ENCODE assay signal across 23 mouse cellular contexts in genomic region chr1:127307361-127307760, GRCm38 (mm10).
DNase-seq lines count a peak whose midpoint lies in the region; ATAC-seq and TF ChIP-seq lines count a peak whose summit lies in the region.
"Had no signal": no experiment of that assay in that cellular context is flagged by ENCODE, and none has a peak within 500 bp of the region (broad histone marks: within the 10 kb centered on the region; RNA-seq: fewer than 3 reads in every experiment).

No protein-coding gene starts in this region.

- no peaks in the 10 kb centered on the region for H3K9me3 ChIP-seq in kidney, embryonic 14.5 days (ENCODE audit: control insufficient read depth, low read length)
- no peaks in the 10 kb centered on the region for H3K9me3 ChIP-seq in kidney, postnatal 0 days (replicated peaks; ENCODE audit: low read length)
- H3K9me3 ChIP-seq: forebrain, embryonic 10.5 days; forebrain, embryonic 13.5 days; heart, embryonic 12.5 days; heart, embryonic 15.5 days; hindbrain, embryonic 15.5 days had no signal

- H3K27ac ChIP-seq in kidney, embryonic 14.5 days (ENCODE audit: low read depth, low read length) = peak overlapping the region; percentile 57; the same call in 1 of the 2 replicates
- no peak overlapping the region for H3K27ac ChIP-seq in kidney, postnatal 0 days
- H3K27ac ChIP-seq in thymus, adult 2 months (ENCODE audit: control insufficient read depth, insufficient read depth, low read length) = peak overlapping the region; percentile 16; the same call in 1 of the 2 replicates
- H3K27ac ChIP-seq: forebrain, embryonic 10.5 days; forebrain, embryonic 13.5 days; heart, embryonic 15.5 days; hindbrain, embryonic 15.5 days had no signal

- H3K36me3 ChIP-seq in kidney, embryonic 14.5 days (ENCODE audit: control insufficient read depth, insufficient read depth, low read length) = no peaks in the 10 kb centered on the region; the same call in 1 of the 2 replicates
- no peaks in the 10 kb centered on the region for H3K36me3 ChIP-seq in kidney, postnatal 0 days (ENCODE audit: insufficient read depth, low read length)
- H3K36me3 ChIP-seq in thymus, adult 2 months (ENCODE audit: control insufficient read depth, insufficient read depth, low read length) = no peaks in the 10 kb centered on the region
- H3K36me3 ChIP-seq: hindbrain, embryonic 15.5 days had no signal

- no peak overlapping the region for H3K9ac ChIP-seq in kidney, embryonic 14.5 days (ENCODE audit: low read depth, low read length)
- no peak overlapping the region for H3K9ac ChIP-seq in kidney, postnatal 0 days (ENCODE audit: low read depth, low read length)
- H3K9ac ChIP-seq: forebrain, embryonic 13.5 days; heart, embryonic 12.5 days; heart, embryonic 15.5 days; hindbrain, embryonic 15.5 days had no signal

- no peak for ATAC-seq in kidney, embryonic 14.5 days (ENCODE audit: low FRiP score, low TSS enrichment)
- ATAC-seq in kidney, postnatal 0 days (replicated peaks; ENCODE audit: low FRiP score, low read depth) = no peak
- ATAC-seq: activated CD4-positive, CD25-positive, alpha-beta regulatory T cell, adult 4 months; CD4-positive, CD25-positive, alpha-beta regulatory T cell, adult 4 months; forebrain, embryonic 13.5 days; forebrain, embryonic 16.5 days had no signal

- 58% methylated on average over 4 of the region's 4 CpGs for WGBS in kidney, embryonic 14.5 days
- 54% methylated on average over 4 of the region's 4 CpGs for WGBS in kidney, postnatal 0 days
- 97% methylated on average over 4 of the region's 4 CpGs for WGBS in thymus, adult 2 months

- no peak for TF ChIP-seq CTCF in kidney, postnatal 0 days (IDR thresholded peaks at IDR 0.05; ENCODE audit: low read depth)
- TF ChIP-seq CTCF in thymus, adult 2 months (IDR thresholded peaks at IDR 0.05; ENCODE audit: borderline replicate concordance, control insufficient read depth, extremely low read depth, insufficient read depth, low read length, poor library complexity) = no peak

- TF ChIP-seq POLR2A in thymus, adult 2 months (IDR thresholded peaks at IDR 0.05; ENCODE audit: control insufficient read depth, extremely low read depth, insufficient read depth, low read length, poor library complexity) = no peak

- peaks cover 10% of the 10 kb centered on the region; the same call in 1 of the 2 replicates for H3K4me1 ChIP-seq in kidney, embryonic 14.5 days (ENCODE audit: control insufficient read depth, insufficient read depth, low read length)
- peaks cover 6% of the 10 kb centered on the region; the same call in 1 of the 2 replicates for H3K4me1 ChIP-seq in kidney, postnatal 0 days (replicated peaks; ENCODE audit: insufficient read depth, low read length)
- H3K4me1 ChIP-seq in thymus, adult 2 months (replicated peaks; ENCODE audit: control insufficient read depth, insufficient read depth, low read length) = peaks cover 78% of the 10 kb centered on the region
- H3K4me1 ChIP-seq: forebrain, embryonic 10.5 days; forebrain, embryonic 13.5 days; hindbrain, embryonic 15.5 days had no signal

- H3K4me3 ChIP-seq in kidney, embryonic 14.5 days (ENCODE audit: low read length) = no peak overlapping the region
- H3K4me3 ChIP-seq in kidney, postnatal 0 days (replicated peaks; ENCODE audit: low read depth, low read length) = no peak overlapping the region
- no peak overlapping the region for H3K4me3 ChIP-seq in thymus, adult 2 months (ENCODE audit: control insufficient read depth, insufficient read depth, low read length)
- H3K4me3 ChIP-seq: forebrain, embryonic 10.5 days; forebrain, embryonic 13.5 days; heart, embryonic 12.5 days; heart, embryonic 15.5 days; hindbrain, embryonic 15.5 days had no signal

- DNase-seq in kidney, adult 18-20 months = no peak
- peak; percentile 24 for DNase-seq in kidney, postnatal 0 days (ENCODE audit: low spot score)
- no peak for DNase-seq in kidney, postnatal 36 days
- no peak for DNase-seq in thymus, adult 2 months
- no peak for DNase-seq in thymus, postnatal 0 days (ENCODE audit: low spot score)
- DNase-seq: adrenal gland, adult 8-10 months; adrenal gland, postnatal 25 days; cerebellum, adult 11-12 months; cerebellum, adult 8-10 months; cerebellum, postnatal 10 days; gastrocnemius, postnatal 10 days; gastrocnemius, postnatal 36 days; heart, postnatal 10 days; heart, postnatal 36 days had no signal

- H3K4me2 ChIP-seq in kidney, embryonic 14.5 days (replicated peaks; ENCODE audit: low read depth, low read length) = no peak overlapping the region
- no peak overlapping the region for H3K4me2 ChIP-seq in kidney, postnatal 0 days (ENCODE audit: low read length)
- H3K4me2 ChIP-seq: forebrain, embryonic 13.5 days; heart, embryonic 12.5 days; heart, embryonic 15.5 days; hindbrain, embryonic 15.5 days had no signal

- H3K27me3 ChIP-seq in kidney, embryonic 14.5 days (ENCODE audit: control insufficient read depth, insufficient read depth, low read length) = no peaks in the 10 kb centered on the region
- no peaks in the 10 kb centered on the region for H3K27me3 ChIP-seq in kidney, postnatal 0 days (ENCODE audit: insufficient read depth, low read length)
- no peaks in the 10 kb centered on the region for H3K27me3 ChIP-seq in thymus, adult 2 months (ENCODE audit: control insufficient read depth, insufficient read depth, low read length)
- H3K27me3 ChIP-seq: forebrain, embryonic 13.5 days; heart, embryonic 12.5 days; heart, embryonic 15.5 days; hindbrain, embryonic 15.5 days had no signal
